Mouse (Mus musculus): ENCODE results near the gene Btbd35f27. TPM values are rescaled to one million over a fixed set of nuclear protein-coding genes. Genes with fewer than 3 reads are reported as not detected.
"Not testable (repeated sequence)": the region's sequence is repeated elsewhere in the genome, so short reads cannot be mapped to it uniquely, and the experiment has no call there.

The Btbd35f27 gene
- not detected in 2 replicates for polyA plus RNA-seq (2015; fragmentation: Nextera tagmentation; extraction: Ambion mirVana)

DNA sequence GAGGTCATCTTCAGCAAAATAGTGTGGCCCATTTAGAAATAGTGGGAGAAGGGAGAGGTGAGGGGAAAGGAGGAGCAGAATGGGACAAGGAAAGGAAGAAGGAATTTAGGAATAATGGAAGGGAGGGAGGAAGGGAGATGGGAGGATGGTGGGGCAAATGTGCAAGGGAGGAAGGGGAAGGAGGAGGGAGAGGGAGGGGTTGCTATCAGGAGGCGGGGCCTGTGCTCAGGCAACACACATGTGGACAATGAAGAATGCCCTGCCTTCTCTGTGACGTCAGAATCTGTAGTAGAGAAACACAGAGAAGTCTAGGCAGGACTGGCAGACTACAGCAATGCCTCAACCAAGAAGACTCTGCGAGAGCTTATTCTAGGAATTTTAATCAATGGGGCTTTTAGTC lies at the start of gene Btbd35f27:
Btbd35f27 (plus strand) TSS at position 301 of the 400 bp plus-strand sequence.
- not testable (repeated sequence) for ATAC-seq (ENCODE audit: insufficient read depth, low FRiP score); H3K4me2 ChIP-seq (ENCODE audit: low read depth, low read length); H3K36me3 ChIP-seq (ENCODE audit: control insufficient read depth, insufficient read depth, low read length); H3K27me3 ChIP-seq (ENCODE audit: control insufficient read depth, insufficient read depth, low read length); H3K27ac ChIP-seq (ENCODE audit: low read length); H3K4me3 ChIP-seq (replicated peaks; ENCODE audit: low read length); H3K4me1 ChIP-seq (ENCODE audit: control insufficient read depth, insufficient read depth, low read length); H3K9me3 ChIP-seq (replicated peaks; ENCODE audit: control insufficient read depth, low read length); H3K9ac ChIP-seq (ENCODE audit: low read length)
- WGBS, result 77% methylated on average over 1 of the region's 3 CpGs

Other genes with a start within 250 kb of the Btbd35f27 start
- not detected in 2 replicates for gene Btbd35f4, start 151.6 kb upstream of the Btbd35f27 start, polyA plus RNA-seq (2015; fragmentation: Nextera tagmentation; extraction: Ambion mirVana)